Mouse (Mus musculus): ENCODE data around the gene Foxred2. TPM values are rescaled to one million over a fixed set of nuclear protein-coding genes. Genes with fewer than 3 reads are reported as not detected.

The Foxred2 gene
- 22.0 and 23.9 TPM in 2 replicates for polyA plus RNA-seq (2012; rRNA removed)

GRCm38 (mm10) chr15:77956404-77956901, at the start of gene Foxred2:
Gene Foxred2, minus strand, starts transcription at chr15:77956722.

GRCm38 (mm10) chr15:77970470-77971292, 14.2 kb upstream of the Foxred2 start, which contains the start of gene Eif3d:
Gene Eif3d, minus strand, starts transcription at chr15:77970813.

GRCm38 (mm10) chr15:77928673-77929331, 27.7 kb downstream of the Foxred2 start, which contains the start of gene Txn2:
Gene Txn2, minus strand, starts transcription at chr15:77929006.

Other genes starting within 250 kb of the Foxred2 start
- 0.09 and 0.23 TPM in 2 replicates for gene Apol9b, start 227.7 kb downstream of the Foxred2 start, polyA plus RNA-seq (2012; rRNA removed)
- gene Apol8, start 199.7 kb downstream of the Foxred2 start, polyA plus RNA-seq (2012; rRNA removed), result 0.25 and 0.27 TPM in 2 replicates
- 14.5 and 16.3 TPM in 2 replicates for gene Myh9, start 114.5 kb downstream of the Foxred2 start, polyA plus RNA-seq (2012; rRNA removed)
- 140 and 144 TPM in 2 replicates for gene Txn2, start 27.7 kb downstream of the Foxred2 start, polyA plus RNA-seq (2012; rRNA removed)
- gene Eif3d, start 14.1 kb upstream of the Foxred2 start, polyA plus RNA-seq (2012; rRNA removed), result 163 and 173 TPM in 2 replicates
- gene Cacng2, start 163.3 kb upstream of the Foxred2 start, polyA plus RNA-seq (2012; rRNA removed), result 11.2 and 13.3 TPM in 2 replicates
- gene Ift27, start 217.4 kb upstream of the Foxred2 start, polyA plus RNA-seq (2012; rRNA removed), result 54.5 and 56.5 TPM in 2 replicates
- 0.97 and 3.4 TPM in 2 replicates for gene Pvalb, start 249.7 kb upstream of the Foxred2 start, polyA plus RNA-seq (2012; rRNA removed)